Mouse (Mus musculus) G1E (cell line): ENCODE results near the gene Minos1. TPM values are rescaled to one million over a fixed set of nuclear protein-coding genes. Genes with fewer than 3 reads are reported as not detected.
A peak's percentile ranks its signal among the peaks of the same experiment; 100 is the strongest.

Experiments
- ATAC-seq: 2 replicates; pipeline ENCODE4 v1.8.0; 2016; ENCODE audit warnings: mild to moderate bottlenecking; ENCODE audit not compliant: insufficient number of reproducible peaks, poor library complexity, low FRiP score, severe bottlenecking; ENCODE audit errors: extremely low read depth
- DNase-seq: peaks from one replicate; pipeline ENCODE4 v3.0.0; 2012; ENCODE audit warnings: low spot score
- H3K27me3 ChIP-seq: 2 replicates; pipeline ENCODE4 v1.6.1; 2012; ENCODE audit warnings: mild to moderate bottlenecking, low read length, inconsistent platforms; ENCODE audit not compliant: insufficient read depth
- H3K36me3 ChIP-seq: replicated peaks from 2 replicates; pipeline ENCODE3; 2012; ENCODE audit warnings: mild to moderate bottlenecking, inconsistent platforms
- H3K4me1 ChIP-seq: 2 replicates; pipeline ENCODE4 v1.6.1; 2012; ENCODE audit warnings: low read depth, low read length, inconsistent platforms, mixed read lengths; ENCODE audit not compliant: insufficient read depth
- H3K4me3 ChIP-seq: 2 replicates; pipeline ENCODE4 v1.5.1; 2012; ENCODE audit warnings: low read depth, mild to moderate bottlenecking, inconsistent platforms, low read length, moderate library complexity, mixed read lengths
- H3K9me3 ChIP-seq: replicated peaks from 2 replicates; pipeline ENCODE4 v1.6.1; 2012; ENCODE audit warnings: inconsistent platforms
- CTCF ChIP-seq: IDR thresholded peaks from 2 replicates; pipeline ENCODE4 v1.5.1; 2012; ENCODE audit warnings: low read depth, low read length, inconsistent platforms, mixed read lengths
- GATA1 ChIP-seq: IDR thresholded peaks from 2 replicates; pipeline ENCODE4 v1.6.1; 2012; ENCODE audit warnings: borderline replicate concordance, low read length, inconsistent platforms, mixed read lengths
- GATA2 ChIP-seq: IDR thresholded peaks from 2 replicates; pipeline ENCODE4 v1.6.1; 2012; ENCODE audit warnings: low read depth, low read length, inconsistent platforms, borderline replicate concordance
- POLR2AphosphoS5 ChIP-seq: IDR thresholded peaks from 2 replicates; pipeline ENCODE4 v1.6.1; 2012; ENCODE audit warnings: low read depth, low read length, inconsistent platforms; ENCODE audit not compliant: insufficient replicate concordance
- TAL1 ChIP-seq: conservative IDR thresholded peaks from 2 replicates; pipeline ENCODE4 v1.6.1; 2012; ENCODE audit warnings: low read depth, low read length, inconsistent platforms, mixed read lengths
- polyA plus RNA-seq: library from polyadenylated mRNA; stranded (reverse); fragments of >175 nt; gene quantifications from 2 replicates; pipeline ENCODE4 v1.2.3, GENCODE M21; 2012
- total RNA-seq, 2 experiments: library from RNA; stranded (forward) in 1 of 2; stranded (reverse) in 1 of 2; fragments of 200-1000 nt in 1 of 2; fragments of >200 nt in 1 of 2; fragmentation: Nextera tagmentation in 1 of 2; gene quantifications; 2 replicates each; pipeline ENCODE4 v1.2.3; 2014 to 2017

Minos1 gene
- total and polyA plus RNA-seq, 3 experiments = 12.8 to 342 (median 323) TPM

DNA sequence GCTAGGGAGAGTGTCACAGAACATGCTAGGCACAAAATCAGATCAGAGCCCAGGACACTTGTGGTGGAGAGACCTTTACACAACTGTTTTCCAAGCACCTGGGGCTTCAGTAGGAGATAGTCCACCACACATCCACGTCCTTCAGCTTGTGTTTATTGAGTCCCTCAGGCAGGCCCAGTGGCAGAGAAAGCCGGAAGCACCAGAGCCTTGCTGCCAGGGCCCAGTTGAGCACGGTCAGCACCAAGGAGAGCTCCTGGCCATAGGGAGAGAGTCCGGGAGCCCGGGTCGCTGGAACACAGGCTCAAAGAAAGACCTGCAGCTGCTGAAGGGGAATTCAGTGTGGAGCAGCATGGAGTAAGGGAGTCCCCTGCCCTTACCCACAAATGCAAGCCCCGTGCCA lies 71.3 kb downstream of the Minos1 start:
- ATAC-seq (no peak), DNase-seq (peak; percentile 38)

GRCm38 (mm10) chr4:139058029-139058428 lies 72.9 kb downstream of the Minos1 start:
- ATAC-seq (no peak), DNase-seq (no peak)
- Histone ChIP-seq H3K4me3 (no peak overlapping the region), H3K27me3 (peaks cover 2% of the 10 kb centered on the region; the same call in 1 of the 2 replicates), H3K9me3 (no peaks in the 10 kb centered on the region), H3K4me1 (no peaks in the 10 kb centered on the region), H3K36me3 (peaks cover 61% of the 10 kb centered on the region)
- TF ChIP-seq GATA1 (no peak), GATA2 (no peak), CTCF (no peak), TAL1 (no peak), POLR2AphosphoS5 (no peak)

More for the DNA sequence above, 71.3 kb downstream of the Minos1 start:
- no peak overlapping the region for H3K4me3 ChIP-seq
- TF ChIP-seq POLR2AphosphoS5 = no peak
- TF ChIP-seq TAL1 = no peak
- TF ChIP-seq GATA1 = no peak
- TF ChIP-seq GATA2 = no peak
- no peak for TF ChIP-seq CTCF
- peaks cover 46% of the 10 kb centered on the region for H3K36me3 ChIP-seq
- no peaks in the 10 kb centered on the region for H3K9me3 ChIP-seq
- H3K27me3 ChIP-seq = peaks cover 14% of the 10 kb centered on the region
- no peaks in the 10 kb centered on the region for H3K4me1 ChIP-seq

GRCm38 (mm10) chr4:139057291-139057690 lies 73.6 kb downstream of the Minos1 start:
- ATAC-seq (no peak), DNase-seq (no peak)
- no peak for TF ChIP-seq GATA1
- TF ChIP-seq TAL1 = no peak
- TF ChIP-seq GATA2 = no peak
- TF ChIP-seq POLR2AphosphoS5 = no peak
- TF ChIP-seq CTCF = no peak
- Histone ChIP-seq H3K4me3 (no peak overlapping the region), H3K27me3 (peaks cover 2% of the 10 kb centered on the region; the same call in 1 of the 2 replicates), H3K36me3 (peaks cover 69% of the 10 kb centered on the region), H3K9me3 (no peaks in the 10 kb centered on the region), H3K4me1 (no peaks in the 10 kb centered on the region)

DNA sequence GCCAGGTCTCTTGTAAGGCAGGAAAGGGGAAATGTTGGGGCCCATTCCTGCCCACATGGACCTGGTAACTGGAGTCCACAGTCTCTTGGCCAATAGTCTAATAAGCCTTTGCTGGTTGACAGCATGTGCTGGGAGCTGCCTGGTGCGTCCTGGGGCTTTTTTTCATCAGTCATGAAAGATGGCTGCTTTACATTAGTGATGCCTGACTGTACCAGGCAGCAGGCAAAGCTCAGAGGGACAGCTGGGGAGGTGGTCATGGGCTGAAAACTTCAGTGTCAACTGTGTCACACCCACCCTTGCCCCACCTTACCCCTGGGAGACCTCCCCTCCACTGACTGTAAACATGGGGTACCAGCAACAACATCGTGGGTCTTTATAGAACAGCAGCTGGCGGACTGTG lies 75.2 kb downstream of the Minos1 start:
- Histone ChIP-seq H3K9me3 (no peaks in the 10 kb centered on the region), H3K27me3 (no peaks in the 10 kb centered on the region), H3K4me3 (no peak overlapping the region), H3K36me3 (peaks cover 80% of the 10 kb centered on the region), H3K4me1 (no peaks in the 10 kb centered on the region)
- no peak for ATAC-seq
- no peak for DNase-seq
- TF ChIP-seq CTCF (no peak), GATA1 (no peak), POLR2AphosphoS5 (no peak), TAL1 (no peak), GATA2 (no peak)

DNA sequence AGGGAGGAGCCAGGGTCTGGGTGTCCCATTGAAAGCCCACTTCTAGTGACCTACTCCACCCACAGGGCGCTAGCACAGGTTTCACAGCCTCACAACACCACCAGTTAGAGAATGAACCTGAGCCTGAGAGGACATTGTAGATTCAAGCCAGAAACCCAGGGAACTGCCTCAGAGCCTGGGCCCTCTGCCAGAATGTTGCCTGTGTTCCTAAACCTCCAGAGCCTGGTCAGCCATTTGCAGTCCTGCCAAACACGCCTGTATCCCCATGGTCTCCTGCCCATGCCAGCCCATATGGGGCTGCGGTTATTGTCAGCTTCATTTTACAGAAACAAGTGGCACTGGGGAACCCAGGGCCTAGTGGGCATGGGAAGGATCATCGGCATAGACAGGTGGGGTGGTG lies 75.6 kb downstream of the Minos1 start:
- TF ChIP-seq POLR2AphosphoS5 = no peak
- peaks cover 85% of the 10 kb centered on the region for H3K36me3 ChIP-seq
- DNase-seq (no peak), ATAC-seq (no peak)
- no peaks in the 10 kb centered on the region for H3K4me1 ChIP-seq
- no peaks in the 10 kb centered on the region for H3K9me3 ChIP-seq
- no peaks in the 10 kb centered on the region for H3K27me3 ChIP-seq
- no peak overlapping the region for H3K4me3 ChIP-seq

- Histone ChIP-seq H3K4me3 (no peak overlapping the region), H3K4me1 (no peaks in the 10 kb centered on the region), H3K36me3 (peaks cover 86% of the 10 kb centered on the region), H3K9me3 (no peaks in the 10 kb centered on the region), H3K27me3 (no peaks in the 10 kb centered on the region)
- DNase-seq (no peak), ATAC-seq (no peak)
- TF ChIP-seq POLR2AphosphoS5 (no peak), TAL1 (no peak), CTCF (no peak), GATA2 (no peak), GATA1 (no peak)
These were observed 76.5 kb downstream of the Minos1 start for GRCm38 (mm10) chr4:139054300-139054923.

DNA sequence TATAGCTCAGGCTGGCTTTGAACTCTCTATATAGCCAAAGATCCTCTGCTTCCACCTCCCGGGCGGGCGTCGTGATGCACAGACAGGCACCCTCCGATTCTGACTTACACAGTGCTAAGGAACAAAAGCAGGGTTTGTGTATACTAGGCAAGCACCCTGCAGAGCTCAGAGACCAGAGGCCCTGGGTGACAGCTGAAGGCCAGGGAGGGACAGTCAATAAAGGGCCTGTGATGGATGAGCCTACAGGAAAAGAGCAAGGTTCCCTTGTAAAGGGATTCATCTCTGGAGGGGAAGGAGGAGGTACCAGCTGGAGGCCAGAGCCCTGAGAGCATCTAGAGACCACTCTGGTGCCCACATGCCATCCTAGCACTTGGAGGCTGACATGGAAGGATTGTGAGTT lies 77.5 kb downstream of the Minos1 start:
- TF ChIP-seq GATA2 (no peak), POLR2AphosphoS5 (no peak), GATA1 (no peak), CTCF (no peak), TAL1 (no peak)
- Histone ChIP-seq H3K4me1 (no peaks in the 10 kb centered on the region), H3K36me3 (peaks cover 83% of the 10 kb centered on the region), H3K9me3 (no peaks in the 10 kb centered on the region), H3K4me3 (no peak overlapping the region), H3K27me3 (no peaks in the 10 kb centered on the region)
- ATAC-seq = no peak
- no peak for DNase-seq
